Comparison of ENCODE assay signal across 10 mouse cellular contexts in genomic region chr1:55171361-55172325, GRCm38 (mm10). TPM values are rescaled to one million over a fixed set of nuclear protein-coding genes. Genes with fewer than 3 reads are reported as not detected.
DNase-seq lines count a peak whose midpoint lies in the region; ATAC-seq and TF ChIP-seq lines count a peak whose summit lies in the region.
"Had no signal": no experiment of that assay in that cellular context is flagged by ENCODE, and none has a peak within 500 bp of the region (broad histone marks: within the 10 kb centered on the region; RNA-seq: fewer than 3 reads in every experiment).

No protein-coding gene starts in this region.

- no peaks in the 10 kb centered on the region; the same call in 1 of the 2 replicates for H3K36me3 ChIP-seq in heart, embryonic 15.5 days
- H3K36me3 ChIP-seq in hindbrain, embryonic 13.5 days: peaks cover 10% of the 10 kb centered on the region
- no peaks in the 10 kb centered on the region for H3K36me3 ChIP-seq in midbrain, embryonic 16.5 days (ENCODE audit: control insufficient read depth, insufficient read depth, low read length)
- no peaks in the 10 kb centered on the region for H3K36me3 ChIP-seq in lung, postnatal 0 days (ENCODE audit: insufficient read depth, low read length)

- WGBS in heart, embryonic 15.5 days: 60% methylated on average over 22 of the region's 22 CpGs
- 72% methylated on average over 22 of the region's 22 CpGs for WGBS in hindbrain, embryonic 13.5 days
- 60% methylated on average over 22 of the region's 22 CpGs for WGBS in midbrain, embryonic 16.5 days
- 66% methylated on average over 22 of the region's 22 CpGs for WGBS in lung, postnatal 0 days

- no peak for TF ChIP-seq CTCF in lung, postnatal 0 days (IDR thresholded peaks at IDR 0.05)

- no peaks in the 10 kb centered on the region for H3K4me1 ChIP-seq in heart, embryonic 15.5 days (replicated peaks)
- peaks cover 10% of the 10 kb centered on the region for H3K4me1 ChIP-seq in brown adipose tissue, adult 24 weeks (ENCODE audit: control insufficient read depth, insufficient read depth, insufficient read length, low read length)
- H3K4me1 ChIP-seq in hindbrain, embryonic 13.5 days (replicated peaks): no peaks in the 10 kb centered on the region
- H3K4me1 ChIP-seq in midbrain, embryonic 16.5 days (ENCODE audit: control insufficient read depth, insufficient read depth, low read length): no peaks in the 10 kb centered on the region
- no peaks in the 10 kb centered on the region for H3K4me1 ChIP-seq in lung, postnatal 0 days (ENCODE audit: insufficient read depth, low read depth, low read length)
- H3K4me1 ChIP-seq: megakaryocyte, embryonic 14.5 days had no signal

- peak overlapping the region; percentile 44 for H3K4me2 ChIP-seq in heart, embryonic 15.5 days
- H3K4me2 ChIP-seq in hindbrain, embryonic 13.5 days: peak overlapping the region; percentile 20
- H3K4me2 ChIP-seq in midbrain, embryonic 16.5 days (ENCODE audit: low read length): peak overlapping the region; percentile 44
- H3K4me2 ChIP-seq in lung, postnatal 0 days (replicated peaks; ENCODE audit: low read depth, low read length): no peak overlapping the region

- no peak overlapping the region for H3K9ac ChIP-seq in heart, embryonic 15.5 days
- H3K9ac ChIP-seq in hindbrain, embryonic 13.5 days: no peak overlapping the region
- H3K9ac ChIP-seq in midbrain, embryonic 16.5 days (ENCODE audit: low read depth, low read length): peak overlapping the region; percentile 20; the same call in 1 of the 2 replicates
- no peak overlapping the region for H3K9ac ChIP-seq in lung, postnatal 0 days (replicated peaks; ENCODE audit: low read depth)

- H3K27ac ChIP-seq in heart, embryonic 15.5 days: no peak overlapping the region
- peak overlapping the region; percentile 42 for H3K27ac ChIP-seq in brown adipose tissue, adult 24 weeks (replicated peaks; ENCODE audit: low read depth, low read length)
- no peak overlapping the region for H3K27ac ChIP-seq in hindbrain, embryonic 13.5 days
- no peak overlapping the region for H3K27ac ChIP-seq in midbrain, embryonic 16.5 days (ENCODE audit: low read length)
- H3K27ac ChIP-seq in lung, postnatal 0 days (ENCODE audit: low read length): no peak overlapping the region

- ATAC-seq in heart, embryonic 15.5 days (replicated peaks; ENCODE audit: insufficient number of reproducible peaks, insufficient read depth, low FRiP score, low read depth): no peak
- no peak for ATAC-seq in hindbrain, embryonic 13.5 days (ENCODE audit: low FRiP score)
- ATAC-seq in midbrain, embryonic 16.5 days: peak; percentile 63; the same call in 1 of the 2 replicates
- no peak for ATAC-seq in megakaryocyte, adult 5-6 weeks (ENCODE audit: poor library complexity, severe bottlenecking)
- no peak for ATAC-seq in lung, postnatal 0 days

- DNase-seq in heart, adult 8-10 months (ENCODE audit: low spot score): no peak
- no peak for DNase-seq in lung, postnatal 0 days (ENCODE audit: low spot score)
- DNase-seq in gastrocnemius, adult 8-10 months (ENCODE audit: low spot score in 2 of 2): no peak

- no peaks in the 10 kb centered on the region for H3K27me3 ChIP-seq in heart, embryonic 15.5 days
- H3K27me3 ChIP-seq in hindbrain, embryonic 13.5 days: no peaks in the 10 kb centered on the region
- no peaks in the 10 kb centered on the region for H3K27me3 ChIP-seq in midbrain, embryonic 16.5 days (ENCODE audit: control insufficient read depth, insufficient read depth, low read depth, low read length)
- H3K27me3 ChIP-seq in lung, postnatal 0 days (replicated peaks; ENCODE audit: insufficient read depth, low read length): no peaks in the 10 kb centered on the region
- H3K27me3 ChIP-seq: CH12.LX; megakaryocyte, embryonic 14.5 days had no signal

- peak overlapping the region; percentile 31 for H3K4me3 ChIP-seq in heart, embryonic 15.5 days
- no peak overlapping the region for H3K4me3 ChIP-seq in brown adipose tissue, adult 24 weeks (ENCODE audit: insufficient read depth, low read depth, low read length)
- peak overlapping the region; percentile 16 for H3K4me3 ChIP-seq in hindbrain, embryonic 13.5 days
- peak overlapping the region; percentile 21 for H3K4me3 ChIP-seq in midbrain, embryonic 16.5 days (ENCODE audit: low read depth, low read length)
- no peak overlapping the region for H3K4me3 ChIP-seq in lung, postnatal 0 days (ENCODE audit: low read depth, low read length)
- H3K4me3 ChIP-seq: megakaryocyte, embryonic 14.5 days had no signal

- 0 out of 2 replicates have a peak, but pooled peaks cover 3% of the 10 kb centered on the region for H3K9me3 ChIP-seq in heart, embryonic 15.5 days (replicated peaks)
- no peaks in the 10 kb centered on the region for H3K9me3 ChIP-seq in hindbrain, embryonic 13.5 days
- H3K9me3 ChIP-seq in midbrain, embryonic 16.5 days (replicated peaks; ENCODE audit: control insufficient read depth, low read length, poor library complexity, severe bottlenecking): no peaks in the 10 kb centered on the region
- no peaks in the 10 kb centered on the region for H3K9me3 ChIP-seq in lung, postnatal 0 days (ENCODE audit: low read length)

- no peak for TF ChIP-seq EP300 in lung, postnatal 0 days (IDR thresholded peaks at IDR 0.05)

RNA-seq across cellular contexts. Expression of gene Mob4, which starts 40.6 kb away (rescaled TPM):
- polyA plus RNA-seq in heart, embryonic 15.5 days (2015; fragmentation: Nextera tagmentation; extraction: Ambion mirVana): 105 and 109 TPM in 2 replicates
- total RNA-seq in heart, adult 8-10 months (2022): 10 to 100 TPM; 28.0 to 33.3 (median 28.8) TPM
- 55.4 and 55.8 TPM in 2 replicates for polyA plus RNA-seq in brown adipose tissue, adult 24 weeks (2012; ENCODE audit: insufficient read depth, insufficient read length, missing spikeins)
- polyA plus RNA-seq in hindbrain, embryonic 13.5 days (2015; fragmentation: Nextera tagmentation; extraction: Ambion mirVana): 190 and 200 TPM in 2 replicates
- polyA plus RNA-seq in midbrain, embryonic 16.5 days (2015; fragmentation: Nextera tagmentation; extraction: Ambion mirVana): 171 and 194 TPM in 2 replicates
- 58.9 and 68.5 TPM in 2 replicates for total RNA-seq in megakaryocyte, adult 5-6 weeks (2015)
- total RNA-seq in megakaryocyte, adult 5-6 weeks (2017): 50.4 and 56.6 TPM in 2 replicates
- 109 and 114 TPM in 2 replicates for polyA plus RNA-seq in lung, postnatal 0 days (2015; fragmentation: Nextera tagmentation; extraction: Ambion mirVana)
- 10 to 100 TPM; 33.1 to 39.3 (median 37.1) TPM for total RNA-seq in gastrocnemius, adult 8-10 months (2022)

RNA-seq across cellular contexts. Expression of gene Rftn2, which starts 54.9 kb away (rescaled TPM):
- polyA plus RNA-seq in heart, embryonic 15.5 days (2015; fragmentation: Nextera tagmentation; extraction: Ambion mirVana): 9.4 and 10.3 TPM in 2 replicates
- total RNA-seq in heart, adult 8-10 months (2022): 10 to 100 TPM in 3 of 4 experiments, 1 to 10 TPM in 1; 9.1 to 13.3 (median 11.2) TPM
- 1.5 and 2.3 TPM in 2 replicates for polyA plus RNA-seq in brown adipose tissue, adult 24 weeks (2012; ENCODE audit: insufficient read depth, insufficient read length, missing spikeins)
- polyA plus RNA-seq in hindbrain, embryonic 13.5 days (2015; fragmentation: Nextera tagmentation; extraction: Ambion mirVana): 10.0 and 11.3 TPM in 2 replicates
- polyA plus RNA-seq in midbrain, embryonic 16.5 days (2015; fragmentation: Nextera tagmentation; extraction: Ambion mirVana): 7.9 and 10.6 TPM in 2 replicates
- 0.73 and 2.2 TPM in 2 replicates for total RNA-seq in megakaryocyte, adult 5-6 weeks (2015)
- 1.7 and 2.5 TPM in 2 replicates for total RNA-seq in megakaryocyte, adult 5-6 weeks (2017)
- polyA plus RNA-seq in lung, postnatal 0 days (2015; fragmentation: Nextera tagmentation; extraction: Ambion mirVana): 13.6 and 13.9 TPM in 2 replicates
- 1 to 10 TPM; 2.2 to 4.0 (median 3.5) TPM for total RNA-seq in gastrocnemius, adult 8-10 months (2022)

Comparison
In these comparisons a context has a peak if more than half of its experiments do, and no peak if none do; other contexts are left out.
1. H3K4me3 ChIP-seq: peak in heart, embryonic 15.5 days (single experiment), hindbrain, embryonic 13.5 days (single experiment) and midbrain, embryonic 16.5 days (single experiment); none in brown adipose tissue, adult 24 weeks (single experiment) and lung, postnatal 0 days (single experiment).